26 mouse cellular contexts compared by ENCODE assay signal in genomic region chr10:87869151-87869550, GRCm38 (mm10). TPM values are rescaled to one million over a fixed set of nuclear protein-coding genes. Genes with fewer than 3 reads are reported as not detected.
A peak's percentile ranks its signal among the peaks of the same experiment; 100 is the strongest.
DNase-seq lines count a peak whose midpoint lies in the region; ATAC-seq lines count a peak whose summit lies in the region.
"Had no signal": no experiment of that assay in that cellular context is flagged by ENCODE, and none has a peak within 500 bp of the region (broad histone marks: within the 10 kb centered on the region; RNA-seq: fewer than 3 reads in every experiment).

No protein-coding gene starts in this region.

- no peaks in the 10 kb centered on the region for H3K9me3 ChIP-seq in embryonic facial prominence, embryonic 10.5 days
- no peaks in the 10 kb centered on the region for H3K9me3 ChIP-seq in limb, embryonic 10.5 days (replicated peaks)
- H3K9me3 ChIP-seq in limb, embryonic 13.5 days = no peaks in the 10 kb centered on the region
- H3K9me3 ChIP-seq: forebrain, embryonic 10.5 days; forebrain, embryonic 13.5 days had no signal

- H3K4me3 ChIP-seq in embryonic facial prominence, embryonic 10.5 days = no peak overlapping the region
- H3K4me3 ChIP-seq in limb, embryonic 10.5 days = no peak overlapping the region
- no peak overlapping the region for H3K4me3 ChIP-seq in limb, embryonic 13.5 days
- H3K4me3 ChIP-seq: forebrain, embryonic 10.5 days; forebrain, embryonic 13.5 days; gastrocnemius, adult 2 months had no signal

- 33% methylated on average over 2 of the region's 2 CpGs for WGBS in embryonic facial prominence, embryonic 10.5 days
- 32% methylated on average over 2 of the region's 2 CpGs for WGBS in limb, embryonic 10.5 days
- WGBS in limb, embryonic 13.5 days = 21% methylated on average over 2 of the region's 2 CpGs

- no peaks in the 10 kb centered on the region for H3K27me3 ChIP-seq in embryonic facial prominence, embryonic 10.5 days (replicated peaks; ENCODE audit: low read depth, poor library complexity, severe bottlenecking)
- H3K27me3 ChIP-seq in limb, embryonic 10.5 days (ENCODE audit: low read depth, poor library complexity, severe bottlenecking) = peaks cover 6% of the 10 kb centered on the region; the same call in 1 of the 2 replicates
- H3K27me3 ChIP-seq in limb, embryonic 13.5 days = peaks cover 65% of the 10 kb centered on the region
- H3K27me3 ChIP-seq: forebrain, embryonic 13.5 days had no signal

- DNase-seq in embryo, embryonic 10.5 days (ENCODE audit: low spot score) = peak; percentile 60
- no peak for DNase-seq in embryo, embryonic 10 days (ENCODE audit: low spot score)
- DNase-seq in embryonic facial prominence, embryonic 10.5 days (ENCODE audit: low spot score) = peak; percentile 32
- no peak for DNase-seq in limb, embryonic 10.5 days (ENCODE audit: low spot score)
- DNase-seq in heart, postnatal 4 days = no peak
- no peak for DNase-seq in liver
- DNase-seq: adrenal gland, postnatal 10 days; adrenal gland, postnatal 36 days; cerebellum, adult 18-20 months; cerebellum, adult 9-10 months; cerebellum, postnatal 25 days; forebrain, postnatal 0 days; gastrocnemius, adult 2 months; gastrocnemius, postnatal 14 days; heart, adult 11 months; heart, postnatal 36 days had no signal

- H3K4me2 ChIP-seq in limb, embryonic 13.5 days (replicated peaks) = peak overlapping the region; percentile 36; the same call in 1 of the 2 replicates
- H3K4me2 ChIP-seq: forebrain, embryonic 13.5 days; heart, embryonic 11.5 days; hindbrain, embryonic 14.5 days had no signal

- H3K27ac ChIP-seq in embryonic facial prominence, embryonic 10.5 days (replicated peaks) = no peak overlapping the region
- peak overlapping the region; percentile 72 for H3K27ac ChIP-seq in limb, embryonic 10.5 days
- no peak overlapping the region for H3K27ac ChIP-seq in limb, embryonic 13.5 days
- H3K27ac ChIP-seq: forebrain, embryonic 10.5 days; forebrain, embryonic 13.5 days; gastrocnemius, adult 2 months; hindbrain, embryonic 14.5 days; hindbrain, postnatal 0 days had no signal

- peaks cover 66% of the 10 kb centered on the region for H3K4me1 ChIP-seq in embryonic facial prominence, embryonic 10.5 days
- H3K4me1 ChIP-seq in limb, embryonic 10.5 days = peaks cover 98% of the 10 kb centered on the region
- peaks cover 71% of the 10 kb centered on the region for H3K4me1 ChIP-seq in limb, embryonic 13.5 days

- H3K36me3 ChIP-seq in embryonic facial prominence, embryonic 10.5 days (replicated peaks) = peaks cover 15% of the 10 kb centered on the region; the same call in 1 of the 2 replicates
- H3K36me3 ChIP-seq in limb, embryonic 10.5 days = no peaks in the 10 kb centered on the region
- no peaks in the 10 kb centered on the region for H3K36me3 ChIP-seq in limb, embryonic 13.5 days
- H3K36me3 ChIP-seq: forebrain, embryonic 10.5 days had no signal

- H3K9ac ChIP-seq in limb, embryonic 13.5 days = no peak overlapping the region
- H3K9ac ChIP-seq: forebrain, embryonic 13.5 days; forebrain, postnatal 0 days; hindbrain, embryonic 14.5 days had no signal

- peak; percentile 45 for ATAC-seq in limb, embryonic 13.5 days (ENCODE audit: low FRiP score, low read depth)
- no peak for ATAC-seq in megakaryocyte progenitor cell, adult 5-6 weeks (replicated peaks; ENCODE audit: poor library complexity)
- ATAC-seq: activated CD4-positive, CD25-positive, alpha-beta regulatory T cell, adult 4 months; forebrain, embryonic 13.5 days; forebrain, postnatal 0 days; hindbrain, postnatal 0 days; inflammation-experienced regulatory T-cells, adult 6 months; intestine, embryonic 16.5 days had no signal

RNA-seq across cellular contexts. Expression of gene Igf1, which starts 11.1 kb away (rescaled TPM):
- 38.0 and 48.9 TPM in 2 replicates for polyA plus RNA-seq in embryonic facial prominence, embryonic 10.5 days (2016; fragmentation: Nextera tagmentation; extraction: Ambion mirVana)
- 17.5 and 58.7 TPM in 2 replicates for polyA plus RNA-seq in limb, embryonic 10.5 days (2016; fragmentation: Nextera tagmentation; extraction: Ambion mirVana)
- polyA plus RNA-seq in limb, embryonic 13.5 days (2015; fragmentation: Nextera tagmentation; extraction: Ambion mirVana) = 54.7 and 58.5 TPM in 2 replicates
- total RNA-seq in heart, postnatal 4 days (2021) = 10 to 100 TPM; 79.4 to 83.7 TPM
- 0.10 and 0.49 TPM in 2 replicates for total RNA-seq in megakaryocyte progenitor cell, adult 5-6 weeks (2015)
- total RNA-seq in megakaryocyte progenitor cell, adult 5-6 weeks (2017) = 0.04 TPM in 1 of 2 replicates, not detected in the other

Comparison
In these comparisons a context has a peak if more than half of its experiments do, and no peak if none do; other contexts are left out.
1. DNase-seq: peak in embryo, embryonic 10.5 days (single experiment) and embryonic facial prominence, embryonic 10.5 days (single experiment); none in embryo, embryonic 10 days (single experiment), limb, embryonic 10.5 days (single experiment), heart, postnatal 4 days (single experiment) and liver (single experiment).